Mouse (Mus musculus) small intestine, adult 2 months (tissue): ENCODE data around the gene Atp8a1. TPM values are rescaled to one million over a fixed set of nuclear protein-coding genes. Genes with fewer than 3 reads are reported as not detected.

ENCODE experiments used
- H3K27ac ChIP-seq: fragments of 200-500 bp; 2 replicates; pipeline ENCODE4 v1.5.1; 2012; ENCODE audit warnings: low read depth, low read length, control low read depth, inconsistent platforms; ENCODE audit not compliant: insufficient read depth
- H3K27me3 ChIP-seq: fragments of 200-500 bp; 2 replicates; pipeline ENCODE4 v1.6.1; 2012; ENCODE audit warnings: mild to moderate bottlenecking, moderate library complexity, low read length, inconsistent platforms; ENCODE audit not compliant: control insufficient read depth, insufficient read depth
- H3K36me3 ChIP-seq: fragments of 200-500 bp; 2 replicates; pipeline ENCODE4 v1.6.1; 2012; ENCODE audit warnings: mild to moderate bottlenecking, low read length, control low read depth, inconsistent platforms; ENCODE audit not compliant: control insufficient read depth, insufficient read depth
- H3K4me1 ChIP-seq: fragments of 200-500 bp; 2 replicates; pipeline ENCODE4 v1.6.1; 2012; ENCODE audit warnings: low read length, inconsistent platforms, mixed read lengths; ENCODE audit not compliant: control insufficient read depth, insufficient read depth, insufficient read length
- H3K4me3 ChIP-seq: fragments of 200-500 bp; 2 replicates; pipeline ENCODE4 v1.5.1; 2012; ENCODE audit warnings: low read depth, mild to moderate bottlenecking, control low read depth, inconsistent platforms, low read length, moderate library complexity
- CTCF ChIP-seq: fragments of 200-500 bp; IDR thresholded peaks from 2 replicates; pipeline ENCODE4 v1.5.1; 2012; ENCODE audit warnings: low read depth, mild to moderate bottlenecking, control low read depth, inconsistent platforms, low read length, moderate library complexity, mixed read lengths; ENCODE audit not compliant: insufficient replicate concordance, insufficient read length; ENCODE audit errors: extremely low read depth
- POLR2A ChIP-seq: fragments of 200-500 bp; IDR thresholded peaks from 2 replicates; pipeline ENCODE4 v1.6.1; 2012; ENCODE audit warnings: low read depth, mild to moderate bottlenecking, control low read depth, inconsistent platforms, low read length, moderate library complexity
- WGBS: fragments of 180-500 bp; shearing (Covaris S2); methylation state at CpG from one replicate; pipeline ENCODE4 v1.1.7; 2018; 5-methylcytosine and 5-hydroxymethylcytosine counted together
- polyA plus RNA-seq: library from polyadenylated mRNA; depleted of rRNA; stranded (reverse); fragments of >200 nt; gene quantifications from 2 replicates; pipeline ENCODE4 v1.2.3, GENCODE M21; 2012

The Atp8a1 gene
- polyA plus RNA-seq, 1 experiment, result 18.6 TPM

- H3K27me3 ChIP-seq, result no peaks in the 10 kb centered on the region
- no peak for TF ChIP-seq POLR2A
- H3K4me1 ChIP-seq, result no peaks in the 10 kb centered on the region
- no peak overlapping the region for H3K27ac ChIP-seq
- WGBS, result 96% methylated on average over 1 of the region's 1 CpGs
- no peak overlapping the region for H3K4me3 ChIP-seq
- H3K36me3 ChIP-seq, result peaks cover 33% of the 10 kb centered on the region
Observed at GRCm38 (mm10) chr5:67699418-67699817, 147.8 kb downstream of the Atp8a1 start.

GRCm38 (mm10) chr5:67698176-67698575 lies 149.1 kb downstream of the Atp8a1 start:
- Histone ChIP-seq H3K36me3 (peaks cover 25% of the 10 kb centered on the region), H3K27ac (no peak overlapping the region), H3K4me1 (no peaks in the 10 kb centered on the region), H3K4me3 (no peak overlapping the region), H3K27me3 (no peaks in the 10 kb centered on the region)
- WGBS, result 92% methylated on average over 3 of the region's 3 CpGs
- TF ChIP-seq CTCF (no peak), POLR2A (no peak)

- Histone ChIP-seq H3K27ac (no peak overlapping the region), H3K4me3 (no peak overlapping the region), H3K27me3 (no peaks in the 10 kb centered on the region), H3K4me1 (no peaks in the 10 kb centered on the region), H3K36me3 (peaks cover 21% of the 10 kb centered on the region)
- WGBS, result 65% methylated on average over 12 of the region's 12 CpGs
- TF ChIP-seq CTCF, result no peak
- no peak for TF ChIP-seq POLR2A
Observed at GRCm38 (mm10) chr5:67696741-67697596, 150.3 kb downstream of the Atp8a1 start.

GRCm38 (mm10) chr5:67695055-67695710 lies 152.1 kb downstream of the Atp8a1 start:
- TF ChIP-seq CTCF, result no peak
- TF ChIP-seq POLR2A, result no peak
- Histone ChIP-seq H3K36me3 (peaks cover 9% of the 10 kb centered on the region), H3K27ac (no peak overlapping the region), H3K4me1 (no peaks in the 10 kb centered on the region), H3K27me3 (no peaks in the 10 kb centered on the region), H3K4me3 (no peak overlapping the region)
- WGBS, result 87% methylated on average over 14 of the region's 14 CpGs

- TF ChIP-seq CTCF, result no peak
- no peak for TF ChIP-seq POLR2A
- Histone ChIP-seq H3K27ac (no peak overlapping the region), H3K4me1 (no peaks in the 10 kb centered on the region), H3K4me3 (no peak overlapping the region), H3K27me3 (no peaks in the 10 kb centered on the region), H3K36me3 (peaks cover 7% of the 10 kb centered on the region)
- 93% methylated on average over 9 of the region's 9 CpGs for WGBS
Observed at GRCm38 (mm10) chr5:67690336-67690735, 156.9 kb downstream of the Atp8a1 start.

- Histone ChIP-seq H3K27ac (no peak overlapping the region), H3K36me3 (peaks cover 7% of the 10 kb centered on the region), H3K27me3 (no peaks in the 10 kb centered on the region), H3K4me1 (no peaks in the 10 kb centered on the region), H3K4me3 (no peak overlapping the region)
- no peak for TF ChIP-seq POLR2A
- no peak for TF ChIP-seq CTCF
- WGBS, result 94% methylated on average over 8 of the region's 8 CpGs
Observed at GRCm38 (mm10) chr5:67688001-67688400, 159.2 kb downstream of the Atp8a1 start.

GRCm38 (mm10) chr5:67685906-67686305 lies 161.3 kb downstream of the Atp8a1 start:
- TF ChIP-seq POLR2A (no peak), CTCF (no peak)
- no peak overlapping the region for H3K4me3 ChIP-seq
- no peaks in the 10 kb centered on the region for H3K27me3 ChIP-seq
- H3K36me3 ChIP-seq, result peaks cover 17% of the 10 kb centered on the region
- WGBS, result 85% methylated on average over 7 of the region's 7 CpGs
- H3K27ac ChIP-seq, result no peak overlapping the region
- H3K4me1 ChIP-seq, result no peaks in the 10 kb centered on the region
